Mouse (Mus musculus) adrenal gland, postnatal 10 days (tissue): ENCODE data around the gene Bgn. TPM values are rescaled to one million over a fixed set of nuclear protein-coding genes. Genes with fewer than 3 reads are reported as not detected.

ENCODE experiments used
- DNase-seq: peaks from one replicate; pipeline ENCODE4 v3.0.0; 2021; ENCODE audit warnings: mixed read lengths
- long read RNA-seq, 2 experiments: library from polyadenylated mRNA; stranded (forward); transcript quantifications; one replicate each; pipeline ENCODE4 v2.0.0; 2021
- total RNA-seq, 2 experiments: library from RNA; stranded (reverse); gene quantifications; 2 replicates each; pipeline ENCODE4 v1.2.3; 2021

The Bgn gene
- 100 to 1,000 TPM; 207 to 268 TPM for total RNA-seq
- long read RNA-seq, experiment 1, transcript Bgn-201 (8 exons, 2,419 nt): major isoform, 26 of 75 reads
- long read RNA-seq, experiment 1, partial matches to known transcripts: 44 of 75 reads
- long read RNA-seq, experiment 1, other reads (novel, unspliced or antisense): 4 of 75 reads
- long read RNA-seq, experiment 2, transcript Bgn-201 (8 exons, 2,419 nt): major isoform, 50 of 67 reads
- long read RNA-seq, experiment 2, partial matches to known transcripts: 16 of 67 reads
- long read RNA-seq, experiment 2, other reads (novel, unspliced or antisense): 1 of 67 reads

DNA sequence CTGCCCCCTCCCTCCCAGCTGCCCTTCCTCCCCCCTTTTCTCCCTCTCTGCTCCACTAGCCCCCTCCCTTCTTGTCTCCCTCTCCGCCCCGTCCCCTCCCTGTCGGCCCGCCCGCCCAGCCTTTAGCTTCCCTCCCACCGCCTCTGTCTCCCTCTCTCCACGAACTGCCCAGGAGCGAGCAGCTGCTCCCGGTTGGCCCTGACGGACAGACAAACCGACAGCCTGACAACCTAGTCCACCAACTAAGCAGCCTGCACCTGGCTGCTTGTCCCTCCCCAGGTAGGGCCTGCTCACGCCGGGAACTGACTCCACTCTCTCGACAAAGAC lies at the start of gene Bgn:
Gene Bgn, plus strand, starts transcription at position 119 of the 327 bp plus-strand sequence.
- no peak for DNase-seq

GRCm38 (mm10) chrX:73435252-73435651 lies 48.1 kb upstream of the Bgn start, which contains the start of gene Trex2:
TSS of gene Trex2 (minus strand) at chrX:73435344.
- DNase-seq: no peak

- no peak for DNase-seq
Measured at GRCm38 (mm10) chrX:73441428-73441827, 42.0 kb upstream of the Bgn start.

DNA sequence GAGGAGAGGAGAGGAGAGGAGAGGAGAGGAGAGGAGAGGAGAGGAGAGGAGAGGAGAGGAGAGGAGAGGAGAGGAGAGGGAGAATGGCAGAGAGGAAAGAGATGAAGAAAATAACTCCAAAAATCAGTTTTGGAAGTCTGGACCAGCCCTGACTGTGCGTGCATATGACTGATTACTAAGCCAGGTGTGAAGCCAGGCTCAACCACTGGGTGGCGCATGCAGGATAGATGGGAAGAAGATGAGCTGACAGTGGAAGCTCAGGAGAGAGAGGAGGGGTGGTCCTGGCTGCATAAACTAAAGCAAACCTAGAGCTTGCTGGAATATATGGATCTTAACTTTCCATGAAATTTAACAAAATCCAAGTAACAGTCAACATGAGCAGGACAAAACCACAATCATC lies 31.5 kb upstream of the Bgn start:
- DNase-seq: peak; percentile 77

DNA sequence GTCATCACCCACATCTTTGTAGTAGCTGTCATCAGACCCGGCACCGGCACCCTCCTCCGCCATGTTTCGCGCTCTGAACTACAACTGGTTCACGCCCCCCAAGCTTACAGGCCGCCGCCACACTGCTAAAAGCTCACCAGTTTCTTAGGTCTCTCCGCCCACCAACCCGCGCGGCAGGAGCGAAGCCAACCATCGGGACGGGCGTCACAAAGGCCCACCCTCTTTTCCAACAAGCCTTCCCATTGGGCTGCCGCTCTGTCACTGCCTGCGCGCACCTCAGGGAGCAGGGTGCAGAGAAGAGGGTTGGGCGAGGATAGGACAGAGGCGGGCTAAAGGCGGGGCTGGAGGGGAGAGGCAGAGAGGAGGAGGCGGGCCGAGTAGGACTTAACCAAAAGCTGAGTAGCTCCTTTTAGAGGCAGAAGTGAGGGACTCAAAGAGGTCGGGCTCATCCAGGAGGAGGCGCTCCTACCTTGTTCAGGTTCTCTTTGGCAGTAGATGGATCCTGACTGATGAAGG lies 24.5 kb upstream of the Bgn start, which contains the start of gene Haus7:
Gene Haus7, minus strand, starts transcription at position 168 of the 516 bp plus-strand sequence.
- DNase-seq: peak; percentile 91

DNA sequence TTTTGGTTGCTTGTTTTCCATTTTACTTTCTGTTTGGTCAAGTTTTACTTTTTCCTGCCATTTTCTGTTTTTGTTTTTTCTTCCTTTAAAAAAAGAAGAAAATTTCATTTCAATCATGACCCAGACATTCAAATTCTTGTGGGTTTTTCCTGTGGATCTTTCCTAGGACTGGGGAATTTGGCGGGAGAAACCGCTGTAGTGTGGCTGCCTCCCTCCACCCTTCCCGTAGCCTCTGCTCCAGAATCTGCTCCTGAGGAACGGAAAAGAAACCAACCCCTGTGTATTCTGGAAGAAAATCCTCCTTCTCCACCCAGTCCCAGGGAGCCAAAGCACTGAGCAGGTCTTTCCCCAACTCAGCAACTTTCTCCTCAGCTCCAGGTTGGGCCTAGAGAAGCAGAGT lies 22.6 kb upstream of the Bgn start:
- DNase-seq: no peak

DNA sequence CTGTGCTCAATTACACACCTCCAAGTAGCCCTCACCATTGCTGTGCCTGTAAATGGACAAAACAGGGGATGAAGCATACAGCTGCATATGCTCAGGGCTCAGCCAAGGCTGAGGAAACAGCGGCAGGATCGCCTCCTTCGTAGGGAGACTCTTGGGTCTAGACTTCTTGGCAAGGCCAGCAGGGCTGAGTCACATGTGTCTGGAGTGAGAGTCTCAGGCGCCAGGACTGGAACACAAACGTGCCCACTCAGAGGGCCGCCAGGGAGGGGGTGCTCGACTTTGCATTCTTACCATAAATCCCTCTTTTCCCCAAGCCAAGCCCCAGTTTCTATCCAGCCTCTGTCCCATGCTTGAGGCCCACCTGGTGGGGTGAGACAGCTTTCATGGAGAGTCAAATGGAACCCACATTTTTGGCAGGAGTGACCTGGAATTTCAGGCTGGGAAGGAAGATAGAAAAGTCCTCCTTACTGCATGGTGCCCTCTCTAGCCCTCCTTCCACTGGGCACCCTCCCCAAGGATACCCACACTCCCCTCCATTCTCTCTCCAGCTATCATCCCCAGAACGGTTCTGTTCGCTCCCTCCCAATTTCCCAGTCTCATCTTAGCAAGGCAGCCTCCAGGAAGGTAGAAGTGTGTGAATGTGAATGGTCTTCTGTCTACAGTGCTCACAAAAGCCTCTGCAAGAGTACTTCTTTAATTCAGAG lies 17.8 kb upstream of the Bgn start:
- DNase-seq: peak; percentile 63

GRCm38 (mm10) chrX:73467446-73468241 lies 15.8 kb upstream of the Bgn start:
- DNase-seq: no peak

- DNase-seq: no peak
Measured at GRCm38 (mm10) chrX:73468330-73468729, 15.1 kb upstream of the Bgn start.

DNA sequence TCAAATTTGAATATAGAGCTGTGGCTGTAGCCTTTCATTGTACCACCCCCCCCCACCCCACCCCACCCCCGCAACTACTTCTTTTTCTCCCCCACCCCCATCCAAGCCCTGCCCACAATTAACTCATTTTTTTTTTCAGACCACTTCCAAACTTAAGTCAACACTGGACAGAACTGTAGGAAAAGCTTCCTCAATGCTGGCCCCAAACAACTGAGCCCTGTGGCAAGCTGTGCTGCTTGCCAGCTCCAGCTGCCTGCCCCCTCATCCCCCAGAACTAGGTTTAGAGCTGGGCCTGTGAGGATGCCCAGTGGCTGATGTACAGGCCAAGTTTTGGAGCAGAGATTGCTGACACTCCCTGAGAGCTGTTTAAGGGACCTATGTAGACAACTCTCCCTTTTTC lies 14.7 kb upstream of the Bgn start:
- no peak for DNase-seq

DNA sequence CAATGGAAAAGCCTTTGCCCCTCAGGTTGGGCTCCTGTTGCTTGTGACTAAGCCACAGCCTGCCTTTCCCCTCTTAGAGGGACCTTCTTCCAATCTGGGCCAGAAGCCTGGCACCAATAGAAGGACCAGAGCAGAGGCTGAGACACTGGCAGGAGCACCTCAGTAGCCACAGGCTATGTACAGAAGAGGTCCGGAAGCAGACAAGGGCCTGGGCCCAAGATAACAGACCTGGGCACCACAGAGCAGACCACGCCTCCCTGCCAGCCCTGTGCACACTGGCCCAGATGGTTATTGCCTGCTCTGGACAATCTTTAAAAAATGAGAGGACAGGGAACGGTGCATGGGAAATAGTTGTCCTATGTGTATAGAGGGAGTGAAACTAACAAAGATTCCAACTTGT lies 11.6 kb upstream of the Bgn start:
- DNase-seq: no peak

DNA sequence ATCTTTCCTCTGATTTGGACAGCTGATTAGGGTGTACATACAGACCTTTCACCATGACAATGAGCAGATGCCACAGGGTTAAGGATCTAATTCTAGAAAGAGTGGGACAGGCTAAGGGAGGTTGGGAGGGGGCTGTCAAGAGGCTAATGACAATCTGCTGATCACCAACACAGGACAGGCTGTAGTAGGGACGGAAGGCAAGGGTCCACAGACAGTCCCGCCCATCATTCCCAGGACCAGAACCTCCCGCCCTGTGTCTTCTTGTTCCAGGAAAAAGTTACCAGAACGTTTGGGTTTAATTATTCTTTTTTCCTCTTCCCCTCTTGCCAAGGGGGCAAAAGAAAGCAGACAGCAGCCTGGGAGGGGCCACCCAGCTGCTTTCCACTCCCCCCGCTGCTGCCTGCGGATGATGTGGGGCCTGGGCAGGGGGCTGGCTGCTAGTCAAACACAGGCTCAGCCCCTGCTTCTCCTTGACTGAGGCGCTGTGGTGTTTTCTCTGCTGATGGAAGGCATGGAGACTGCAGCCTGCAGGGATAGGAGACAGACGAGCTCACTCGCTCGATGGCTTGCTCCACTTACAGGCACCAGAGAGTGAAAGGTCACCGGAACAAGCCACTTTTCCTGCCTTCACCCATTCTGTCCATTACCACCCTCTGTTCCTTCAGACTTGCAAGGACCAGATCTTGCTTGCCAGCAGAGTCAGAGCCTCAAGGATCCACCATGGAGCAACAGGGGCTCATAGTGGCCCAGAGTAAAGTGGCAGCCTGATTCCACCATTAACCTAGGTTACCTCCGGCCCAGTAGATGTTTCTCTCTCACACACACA lies 8.8 kb upstream of the Bgn start:
- no peak for DNase-seq

GRCm38 (mm10) chrX:73475658-73476256 lies 7.6 kb upstream of the Bgn start:
- no peak for DNase-seq

DNA sequence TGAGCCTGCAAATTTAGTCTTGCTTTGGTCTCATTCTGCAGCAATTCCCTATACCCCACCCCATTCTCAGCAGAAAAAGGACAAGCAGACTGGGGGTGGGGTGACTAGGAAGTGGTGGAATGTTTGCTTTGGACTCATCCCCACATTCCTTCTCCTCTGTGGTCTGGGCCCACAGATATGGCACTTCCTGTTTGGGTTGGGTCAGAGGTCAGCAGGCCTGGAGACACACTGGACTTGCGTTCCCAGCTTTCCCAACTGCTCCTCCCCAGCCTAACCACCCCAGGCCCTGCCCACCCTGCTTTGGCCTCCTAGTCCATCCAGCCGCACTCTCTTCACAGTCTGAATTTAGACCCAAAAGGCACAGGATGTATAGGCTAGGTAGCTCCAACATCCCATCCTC lies 6.8 kb upstream of the Bgn start:
- peak; percentile 33 for DNase-seq

DNA sequence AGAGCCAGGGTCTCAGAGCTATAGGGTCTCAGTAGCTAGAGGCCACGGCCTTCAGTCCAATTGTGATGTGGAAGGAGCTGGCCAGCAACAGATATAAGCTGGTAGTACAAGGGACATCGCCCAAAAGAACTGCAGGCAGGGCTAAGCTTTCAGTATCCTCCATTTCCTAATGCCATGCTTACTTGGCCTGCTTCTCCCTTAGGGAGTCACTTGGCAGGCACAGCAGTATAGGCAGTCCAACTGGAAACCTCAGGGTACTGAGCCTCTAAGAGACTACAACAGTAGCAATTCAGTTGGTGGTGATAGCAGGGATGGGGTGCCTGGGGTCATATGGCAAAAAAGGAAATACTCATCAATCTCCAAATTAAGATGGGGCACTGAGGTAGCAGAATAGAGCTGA lies 5.9 kb upstream of the Bgn start:
- DNase-seq: peak; percentile 27

DNA sequence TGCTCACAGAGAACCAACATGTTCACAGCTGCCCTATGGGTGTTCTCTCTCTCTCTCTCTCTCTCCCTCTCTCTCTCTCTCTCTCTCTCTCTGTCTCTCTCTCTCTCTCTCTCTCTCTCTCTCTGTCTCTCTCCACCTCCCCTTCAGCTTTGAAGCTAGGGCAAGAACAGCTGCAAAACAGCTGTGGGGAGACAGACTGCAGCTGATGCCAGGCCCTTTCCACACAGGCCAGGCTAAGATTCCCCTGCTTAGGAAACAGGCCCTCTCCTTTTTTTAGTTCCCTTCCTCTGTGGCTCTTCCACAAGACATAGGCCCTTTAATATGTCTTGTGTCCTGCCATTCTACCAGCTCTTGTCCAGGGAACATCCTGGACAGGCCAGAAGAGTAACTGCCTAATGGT lies 3.7 kb upstream of the Bgn start:
- no peak for DNase-seq

DNA sequence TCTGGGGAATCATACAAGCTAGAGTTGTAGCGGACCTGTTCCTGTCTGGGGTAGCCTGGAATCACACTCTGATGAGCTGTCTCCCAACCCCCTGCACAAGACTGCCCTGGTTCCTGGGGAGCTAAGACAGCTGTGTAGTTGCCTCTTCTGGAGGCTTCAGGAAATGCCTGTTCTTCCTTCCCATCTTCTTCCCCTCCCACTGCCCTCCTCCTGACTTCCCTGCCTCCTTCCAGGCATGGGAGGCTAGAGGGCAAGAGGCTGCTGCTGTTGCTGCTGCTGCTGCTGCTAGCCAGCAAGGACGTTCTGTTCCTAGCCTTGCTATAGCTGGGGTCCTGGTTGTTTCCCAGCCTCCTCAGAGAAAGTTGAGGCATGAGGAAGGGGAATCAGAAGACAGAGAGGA lies 3.1 kb upstream of the Bgn start:
- no peak for DNase-seq

DNA sequence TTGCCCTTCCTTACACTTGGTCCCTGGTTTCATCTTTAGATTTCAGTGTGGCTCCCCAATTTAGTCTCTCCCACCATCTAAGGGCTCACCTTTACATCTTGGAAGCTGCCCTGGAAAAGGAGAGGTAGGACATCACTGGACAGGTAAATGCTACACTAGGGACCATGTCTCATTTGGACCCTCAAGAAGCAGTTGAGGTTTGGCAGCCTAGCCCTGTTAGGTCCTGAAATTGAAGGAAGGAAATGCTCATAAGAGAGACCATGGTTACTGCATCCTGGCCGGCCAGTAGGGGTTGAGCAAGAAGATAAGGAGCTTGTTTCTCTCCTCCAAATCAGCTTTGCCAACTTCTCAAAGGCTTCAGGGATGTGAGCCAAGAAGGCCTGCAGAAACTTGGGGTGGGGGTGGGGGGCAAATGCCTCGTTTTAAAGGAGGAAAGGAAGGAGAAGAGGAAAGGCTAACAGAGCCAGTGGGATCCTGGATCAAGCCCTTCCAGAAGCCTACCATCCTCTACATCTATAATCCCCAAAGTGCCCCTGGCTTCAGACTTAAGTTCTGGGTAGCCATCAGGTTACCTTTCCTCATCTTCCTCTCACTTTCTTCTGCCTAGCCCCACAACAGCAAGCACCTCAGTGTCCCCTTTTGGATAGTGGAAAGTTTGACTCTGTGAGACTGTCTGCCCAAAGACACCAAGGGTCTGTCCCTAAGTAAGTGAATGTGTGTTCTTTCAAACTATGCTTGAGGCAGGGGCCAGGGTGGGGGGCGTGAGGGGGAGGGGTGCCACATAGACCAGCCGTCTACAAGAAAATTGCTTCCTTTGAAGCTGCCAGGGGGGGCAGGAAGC lies 539 bp upstream of the Bgn start:
- no peak for DNase-seq

GRCm38 (mm10) chrX:73484076-73484475 lies 674 bp downstream of the Bgn start:
- no peak for DNase-seq

GRCm38 (mm10) chrX:73484870-73485269 lies 1.5 kb downstream of the Bgn start:
- no peak for DNase-seq

DNA sequence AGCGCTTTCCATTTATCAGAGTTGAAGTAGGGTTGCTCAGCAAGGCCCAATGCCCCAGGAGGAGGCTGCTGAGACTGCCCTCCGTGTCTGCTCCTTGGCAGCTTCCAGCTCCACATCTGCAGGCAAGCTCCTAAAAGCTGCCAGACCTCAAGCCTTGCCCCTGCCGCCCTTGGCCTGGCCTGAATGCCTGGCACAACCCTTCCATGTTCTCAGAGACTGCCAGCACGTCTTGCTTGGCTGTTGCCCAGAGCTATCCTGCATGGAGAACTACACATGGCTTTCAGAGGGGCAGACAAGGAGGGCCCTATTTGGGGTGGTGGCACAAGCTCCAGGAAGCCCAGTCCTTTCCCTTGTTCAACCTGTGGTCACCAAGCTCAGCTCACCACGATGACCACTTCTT lies 3.5 kb downstream of the Bgn start:
- peak; percentile 47 for DNase-seq
